Mouse (Mus musculus): ENCODE results near the gene Tomm40l. TPM values are rescaled to one million over a fixed set of nuclear protein-coding genes. Genes with fewer than 3 reads are reported as not detected.

Tomm40l gene
- polyA plus RNA-seq, 1 experiment from 2014 or later: 32.4 TPM

- H3K9ac ChIP-seq (ENCODE audit: low read depth, low read length): no peak overlapping the region
- peaks cover 12% of the 10 kb centered on the region for H3K27me3 ChIP-seq (replicated peaks; ENCODE audit: control insufficient read depth, insufficient read depth, low read length)
- H3K4me3 ChIP-seq (ENCODE audit: low read depth, low read length): no peak overlapping the region
- WGBS: 58% methylated on average over 13 of the region's 13 CpGs
- DNase-seq (ENCODE audit: low spot score): no peak
- H3K36me3 ChIP-seq (ENCODE audit: control insufficient read depth, insufficient read depth, low read length): no peaks in the 10 kb centered on the region
- H3K27ac ChIP-seq (ENCODE audit: low read depth, low read length): no peak overlapping the region
- H3K9me3 ChIP-seq (ENCODE audit: control insufficient read depth, low read length): no peaks in the 10 kb centered on the region
- peaks cover 12% of the 10 kb centered on the region for H3K4me1 ChIP-seq (replicated peaks; ENCODE audit: control insufficient read depth, insufficient read depth, low read length)
- no peak for ATAC-seq (replicated peaks; ENCODE audit: low FRiP score)
- no peak overlapping the region for H3K4me2 ChIP-seq
Observed at GRCm38 (mm10) chr1:171187851-171188700, 34.2 kb downstream of the Tomm40l start.

- Histone ChIP-seq H3K27ac (ENCODE audit: low read depth, low read length) (no peak overlapping the region), H3K27me3 (replicated peaks; ENCODE audit: control insufficient read depth, insufficient read depth, low read length) (no peaks in the 10 kb centered on the region), H3K36me3 (ENCODE audit: control insufficient read depth, insufficient read depth, low read length) (no peaks in the 10 kb centered on the region), H3K4me1 (replicated peaks; ENCODE audit: control insufficient read depth, insufficient read depth, low read length) (peaks cover 8% of the 10 kb centered on the region; the same call in 1 of the 2 replicates), H3K9ac (ENCODE audit: low read depth, low read length) (no peak overlapping the region), H3K4me3 (ENCODE audit: low read depth, low read length) (no peak overlapping the region), H3K9me3 (ENCODE audit: control insufficient read depth, low read length) (no peaks in the 10 kb centered on the region), H3K4me2 (no peak overlapping the region)
- 62% methylated on average over 8 of the region's 8 CpGs for WGBS
- ATAC-seq (replicated peaks; ENCODE audit: low FRiP score) (no peak), DNase-seq (ENCODE audit: low spot score) (no peak)
Observed at GRCm38 (mm10) chr1:171185655-171186054, 36.7 kb downstream of the Tomm40l start.

GRCm38 (mm10) chr1:171184314-171184713 is 38.0 kb downstream of the Tomm40l start:
- Histone ChIP-seq H3K4me2 (no peak overlapping the region), H3K27ac (ENCODE audit: low read depth, low read length) (no peak overlapping the region), H3K4me3 (ENCODE audit: low read depth, low read length) (no peak overlapping the region), H3K9ac (ENCODE audit: low read depth, low read length) (no peak overlapping the region), H3K9me3 (ENCODE audit: control insufficient read depth, low read length) (no peaks in the 10 kb centered on the region), H3K4me1 (replicated peaks; ENCODE audit: control insufficient read depth, insufficient read depth, low read length) (peaks cover 3% of the 10 kb centered on the region; the same call in 1 of the 2 replicates), H3K27me3 (replicated peaks; ENCODE audit: control insufficient read depth, insufficient read depth, low read length) (no peaks in the 10 kb centered on the region), H3K36me3 (ENCODE audit: control insufficient read depth, insufficient read depth, low read length) (no peaks in the 10 kb centered on the region)
- 44% methylated on average over 7 of the region's 7 CpGs for WGBS
- ATAC-seq (replicated peaks; ENCODE audit: low FRiP score) (no peak), DNase-seq (ENCODE audit: low spot score) (no peak)

- no peak for ATAC-seq (replicated peaks; ENCODE audit: low FRiP score)
- no peak overlapping the region for H3K9ac ChIP-seq (ENCODE audit: low read depth, low read length)
- no peaks in the 10 kb centered on the region for H3K9me3 ChIP-seq (ENCODE audit: control insufficient read depth, low read length)
- H3K4me3 ChIP-seq (ENCODE audit: low read depth, low read length): no peak overlapping the region
- no peak overlapping the region for H3K4me2 ChIP-seq
- no peak overlapping the region for H3K27ac ChIP-seq (ENCODE audit: low read depth, low read length)
- peaks cover 3% of the 10 kb centered on the region; the same call in 1 of the 2 replicates for H3K4me1 ChIP-seq (replicated peaks; ENCODE audit: control insufficient read depth, insufficient read depth, low read length)
- no peaks in the 10 kb centered on the region for H3K27me3 ChIP-seq (replicated peaks; ENCODE audit: control insufficient read depth, insufficient read depth, low read length)
- H3K36me3 ChIP-seq (ENCODE audit: control insufficient read depth, insufficient read depth, low read length): no peaks in the 10 kb centered on the region
- DNase-seq (ENCODE audit: low spot score): no peak
- 34% methylated on average over 3 of the region's 3 CpGs for WGBS
Observed at GRCm38 (mm10) chr1:171183620-171184019, 38.7 kb downstream of the Tomm40l start.

GRCm38 (mm10) chr1:171183025-171183424 is 39.3 kb downstream of the Tomm40l start:
- 83% methylated on average over 3 of the region's 3 CpGs for WGBS
- no peak overlapping the region for H3K27ac ChIP-seq (ENCODE audit: low read depth, low read length)
- H3K4me3 ChIP-seq (ENCODE audit: low read depth, low read length): no peak overlapping the region
- H3K36me3 ChIP-seq (ENCODE audit: control insufficient read depth, insufficient read depth, low read length): no peaks in the 10 kb centered on the region
- no peak for ATAC-seq (replicated peaks; ENCODE audit: low FRiP score)
- no peaks in the 10 kb centered on the region; the same call in 1 of the 2 replicates for H3K4me1 ChIP-seq (replicated peaks; ENCODE audit: control insufficient read depth, insufficient read depth, low read length)
- no peak for DNase-seq (ENCODE audit: low spot score)
- H3K4me2 ChIP-seq: no peak overlapping the region
- H3K9ac ChIP-seq (ENCODE audit: low read depth, low read length): no peak overlapping the region
- no peaks in the 10 kb centered on the region for H3K9me3 ChIP-seq (ENCODE audit: control insufficient read depth, low read length)
- H3K27me3 ChIP-seq (replicated peaks; ENCODE audit: control insufficient read depth, insufficient read depth, low read length): no peaks in the 10 kb centered on the region

GRCm38 (mm10) chr1:171179487-171180171 is 42.7 kb downstream of the Tomm40l start:
- WGBS: 80% methylated on average over 5 of the region's 5 CpGs
- no peak overlapping the region for H3K27ac ChIP-seq (ENCODE audit: low read depth, low read length)
- ATAC-seq (replicated peaks; ENCODE audit: low FRiP score): no peak
- H3K4me2 ChIP-seq: no peak overlapping the region
- no peak overlapping the region for H3K9ac ChIP-seq (ENCODE audit: low read depth, low read length)
- H3K9me3 ChIP-seq (ENCODE audit: control insufficient read depth, low read length): no peaks in the 10 kb centered on the region
- H3K4me1 ChIP-seq (replicated peaks; ENCODE audit: control insufficient read depth, insufficient read depth, low read length): no peaks in the 10 kb centered on the region
- H3K36me3 ChIP-seq (ENCODE audit: control insufficient read depth, insufficient read depth, low read length): no peaks in the 10 kb centered on the region
- no peak for DNase-seq (ENCODE audit: low spot score)
- 0 out of 2 replicates have a peak, but pooled peaks cover 2% of the 10 kb centered on the region for H3K27me3 ChIP-seq (replicated peaks; ENCODE audit: control insufficient read depth, insufficient read depth, low read length)
- no peak overlapping the region for H3K4me3 ChIP-seq (ENCODE audit: low read depth, low read length)

- WGBS: 94% methylated on average over 8 of the region's 8 CpGs
- H3K4me2 ChIP-seq: no peak overlapping the region
- no peaks in the 10 kb centered on the region for H3K9me3 ChIP-seq (ENCODE audit: control insufficient read depth, low read length)
- H3K36me3 ChIP-seq (ENCODE audit: control insufficient read depth, insufficient read depth, low read length): no peaks in the 10 kb centered on the region
- no peak overlapping the region for H3K27ac ChIP-seq (ENCODE audit: low read depth, low read length)
- H3K9ac ChIP-seq (ENCODE audit: low read depth, low read length): no peak overlapping the region
- no peak for DNase-seq (ENCODE audit: low spot score)
- H3K4me1 ChIP-seq (replicated peaks; ENCODE audit: control insufficient read depth, insufficient read depth, low read length): no peaks in the 10 kb centered on the region
- no peak overlapping the region for H3K4me3 ChIP-seq (ENCODE audit: low read depth, low read length)
- ATAC-seq (replicated peaks; ENCODE audit: low FRiP score): no peak
- H3K27me3 ChIP-seq (replicated peaks; ENCODE audit: control insufficient read depth, insufficient read depth, low read length): no peaks in the 10 kb centered on the region
Observed at GRCm38 (mm10) chr1:171172779-171173178, 49.5 kb downstream of the Tomm40l start.

GRCm38 (mm10) chr1:171171138-171171537 is 51.2 kb downstream of the Tomm40l start:
- Histone ChIP-seq H3K9me3 (ENCODE audit: control insufficient read depth, low read length) (no peaks in the 10 kb centered on the region), H3K4me2 (no peak overlapping the region), H3K9ac (ENCODE audit: low read depth, low read length) (no peak overlapping the region), H3K27ac (ENCODE audit: low read depth, low read length) (no peak overlapping the region), H3K27me3 (replicated peaks; ENCODE audit: control insufficient read depth, insufficient read depth, low read length) (no peaks in the 10 kb centered on the region), H3K4me3 (ENCODE audit: low read depth, low read length) (no peak overlapping the region), H3K4me1 (replicated peaks; ENCODE audit: control insufficient read depth, insufficient read depth, low read length) (no peaks in the 10 kb centered on the region), H3K36me3 (ENCODE audit: control insufficient read depth, insufficient read depth, low read length) (no peaks in the 10 kb centered on the region)
- DNase-seq (ENCODE audit: low spot score) (no peak), ATAC-seq (replicated peaks; ENCODE audit: low FRiP score) (no peak)
- WGBS: 28% methylated on average over 3 of the region's 3 CpGs

All from liver, embryonic 11.5 days (tissue).